Mouse (Mus musculus) CD4-positive helper T cell, adult 2 months (primary cell): ENCODE data around the gene Cdx2.

Experiments
- DNase-seq: peaks from one replicate; pipeline ENCODE4 v3.0.0-alpha.2; 2012; ENCODE audit warnings: low read depth, missing footprints, low spot score

Gene Cdx2

GRCm38 (mm10) chr5:147315432-147316075 lies 8.5 kb upstream of the Cdx2 start:
- DNase-seq, result no peak

- DNase-seq, result no peak
Measured at GRCm38 (mm10) chr5:147314646-147315431, 7.8 kb upstream of the Cdx2 start.

GRCm38 (mm10) chr5:147312830-147313685 lies 6.0 kb upstream of the Cdx2 start:
- no peak for DNase-seq

GRCm38 (mm10) chr5:147309786-147310185 lies 2.7 kb upstream of the Cdx2 start:
- no peak for DNase-seq

GRCm38 (mm10) chr5:147308451-147308850 lies 1.4 kb upstream of the Cdx2 start:
- DNase-seq, result no peak

GRCm38 (mm10) chr5:147307398-147307785 lies 322 bp upstream of the Cdx2 start:
- DNase-seq, result no peak

GRCm38 (mm10) chr5:147305856-147306637 lies 1.0 kb downstream of the Cdx2 start:
- no peak for DNase-seq

- no peak for DNase-seq
Measured at GRCm38 (mm10) chr5:147305166-147305565, 1.9 kb downstream of the Cdx2 start.

- DNase-seq, result no peak
Measured at GRCm38 (mm10) chr5:147304276-147305155, 2.6 kb downstream of the Cdx2 start.

GRCm38 (mm10) chr5:147302746-147303400 lies 4.2 kb downstream of the Cdx2 start:
- DNase-seq, result no peak

- DNase-seq, result no peak
Measured at GRCm38 (mm10) chr5:147302141-147302540, 4.9 kb downstream of the Cdx2 start.

- no peak for DNase-seq
Measured at GRCm38 (mm10) chr5:147301781-147302070, 5.3 kb downstream of the Cdx2 start.

- no peak for DNase-seq
Measured at GRCm38 (mm10) chr5:147300917-147301780, 5.9 kb downstream of the Cdx2 start.

- DNase-seq, result no peak
Measured at GRCm38 (mm10) chr5:147300001-147300363, 7.1 kb downstream of the Cdx2 start.

- DNase-seq, result peak; percentile 28
Measured at GRCm38 (mm10) chr5:147299255-147300000, 7.6 kb downstream of the Cdx2 start.

- DNase-seq, result no peak
Measured at GRCm38 (mm10) chr5:147297249-147297648, 9.8 kb downstream of the Cdx2 start.

GRCm38 (mm10) chr5:147294121-147294520 lies 12.9 kb downstream of the Cdx2 start:
- peak; percentile 21 for DNase-seq

- DNase-seq, result peak; percentile 72
Measured at GRCm38 (mm10) chr5:147293127-147293910, 13.8 kb downstream of the Cdx2 start.
